Mouse (Mus musculus): ENCODE measurements around the gene Map3k3.
"Not testable (repeated sequence)": the region's sequence is repeated elsewhere in the genome, so short reads cannot be mapped to it uniquely, and the experiment has no call there.

Map3k3 gene

GRCm38 (mm10) chr11:106194155-106194541 is 109.7 kb downstream of the Map3k3 start:
- no peak for DNase-seq

- no peak for DNase-seq
These were observed 110.5 kb downstream of the Map3k3 start for GRCm38 (mm10) chr11:106194891-106195290.

- no peak for DNase-seq
These were observed 110.9 kb downstream of the Map3k3 start for GRCm38 (mm10) chr11:106195341-106195740.

- DNase-seq = no peak
These were observed 113.9 kb downstream of the Map3k3 start for GRCm38 (mm10) chr11:106198277-106198676.

- DNase-seq = not testable (repeated sequence)
These were observed 115.6 kb downstream of the Map3k3 start for GRCm38 (mm10) chr11:106199997-106200396.

GRCm38 (mm10) chr11:106200756-106201155 is 116.3 kb downstream of the Map3k3 start:
- no peak for DNase-seq

- no peak for DNase-seq
These were observed 117.1 kb downstream of the Map3k3 start for GRCm38 (mm10) chr11:106201337-106202122.

GRCm38 (mm10) chr11:106202123-106202465 is 117.7 kb downstream of the Map3k3 start, which contains the start of gene Strada:
Gene Strada, minus strand, starts transcription at chr11:106202168.
- DNase-seq = no peak

All from right cerebral cortex, postnatal 14 days (tissue).